Mouse (Mus musculus) kidney, adult 11 months (tissue): ENCODE measurements around the gene AA986860.

Experiments
- DNase-seq: peaks from one replicate; pipeline ENCODE4 v3.0.0; 2022

The AA986860 gene

GRCm38 (mm10) chr1:130737411-130737881 is 5.7 kb downstream of the AA986860 start:
- DNase-seq, result no peak

DNA sequence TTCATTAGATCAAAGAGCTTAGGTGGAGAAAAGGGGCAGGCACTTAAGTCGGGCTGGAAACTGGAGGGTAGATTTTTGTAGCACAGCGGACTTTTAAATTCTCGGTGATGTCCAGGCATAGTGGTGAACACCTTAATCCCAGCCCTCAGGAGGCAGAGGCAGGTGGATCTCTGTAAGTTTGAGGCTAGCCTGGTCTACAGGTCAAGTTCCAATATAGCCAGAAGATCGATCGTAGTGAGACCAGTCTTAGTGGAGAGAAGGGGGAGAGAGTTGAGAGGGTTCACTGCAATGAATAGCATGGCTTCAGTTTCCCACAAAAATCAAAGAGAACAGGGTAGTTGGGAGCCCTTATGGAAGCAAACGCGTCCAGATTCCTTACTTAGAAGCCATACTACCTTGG is 6.1 kb downstream of the AA986860 start:
- no peak for DNase-seq

DNA sequence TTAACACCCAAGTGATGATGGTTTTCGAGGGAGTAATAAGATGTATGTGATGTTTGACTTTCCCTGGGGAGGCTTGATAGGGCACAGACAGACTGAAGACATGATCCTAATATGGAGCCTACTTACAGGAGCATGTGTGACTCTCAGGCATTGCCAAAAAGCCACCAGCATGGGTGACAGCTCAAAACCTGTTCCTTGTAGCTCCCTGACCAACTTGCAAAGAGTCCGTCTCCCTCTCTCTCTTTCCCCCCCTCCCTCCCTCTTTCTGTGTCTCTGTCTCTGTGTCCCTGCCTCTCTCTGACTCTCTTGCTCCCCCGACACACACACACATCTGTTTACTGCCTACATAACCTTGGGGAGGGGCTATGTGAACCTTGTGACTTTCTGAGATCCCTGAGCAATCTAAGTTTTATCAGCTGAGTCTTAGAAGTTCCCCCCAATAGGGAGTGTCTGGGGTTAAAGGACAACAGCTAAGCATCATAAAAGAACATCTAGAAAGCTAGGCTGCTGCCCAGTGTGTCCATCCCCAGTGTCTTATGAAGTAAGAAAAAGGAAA is 6.9 kb downstream of the AA986860 start:
- no peak for DNase-seq

DNA sequence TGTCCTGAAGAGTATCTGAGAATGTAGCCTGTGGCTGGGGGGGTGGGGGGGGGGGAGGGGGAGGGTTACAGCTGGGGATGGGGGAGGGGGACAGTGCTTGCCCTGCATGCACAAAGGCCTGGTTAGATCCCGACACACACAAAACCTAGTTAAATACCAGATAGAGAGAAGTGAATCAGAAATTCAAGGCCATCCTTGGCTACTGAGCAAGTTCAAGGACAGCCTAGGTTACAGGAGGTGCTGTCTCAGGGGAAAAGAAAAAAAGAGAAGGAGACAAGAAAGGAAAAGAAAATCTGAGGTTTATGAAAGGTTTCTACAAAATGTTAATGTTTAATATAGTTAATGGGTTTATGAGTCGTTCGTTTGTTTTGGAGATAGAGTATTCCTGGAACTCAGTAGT is 7.9 kb downstream of the AA986860 start:
- DNase-seq, result no peak

DNA sequence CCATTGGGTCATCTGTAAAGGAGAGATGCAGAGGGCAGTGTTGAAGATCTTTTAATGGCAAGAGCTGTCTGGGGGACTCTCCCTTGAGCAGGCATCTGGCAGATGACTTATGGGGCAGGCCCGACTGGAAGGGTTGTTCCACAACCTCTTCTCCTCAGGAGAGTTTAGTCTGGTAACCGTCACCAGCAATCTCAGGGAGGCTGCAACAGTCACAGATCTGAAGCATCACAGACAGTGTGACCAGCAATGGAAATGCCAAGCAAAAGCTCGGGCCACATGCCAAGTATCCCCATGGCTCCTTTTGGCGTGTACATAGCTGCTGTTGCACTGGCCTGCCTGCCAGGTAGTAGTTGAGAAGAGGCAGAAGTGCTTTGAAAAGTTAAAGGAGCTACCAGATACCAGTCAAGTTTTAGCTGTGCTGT is 8.5 kb downstream of the AA986860 start:
- no peak for DNase-seq

GRCm38 (mm10) chr1:130740781-130741720 is 9.3 kb downstream of the AA986860 start:
- no peak for DNase-seq

DNA sequence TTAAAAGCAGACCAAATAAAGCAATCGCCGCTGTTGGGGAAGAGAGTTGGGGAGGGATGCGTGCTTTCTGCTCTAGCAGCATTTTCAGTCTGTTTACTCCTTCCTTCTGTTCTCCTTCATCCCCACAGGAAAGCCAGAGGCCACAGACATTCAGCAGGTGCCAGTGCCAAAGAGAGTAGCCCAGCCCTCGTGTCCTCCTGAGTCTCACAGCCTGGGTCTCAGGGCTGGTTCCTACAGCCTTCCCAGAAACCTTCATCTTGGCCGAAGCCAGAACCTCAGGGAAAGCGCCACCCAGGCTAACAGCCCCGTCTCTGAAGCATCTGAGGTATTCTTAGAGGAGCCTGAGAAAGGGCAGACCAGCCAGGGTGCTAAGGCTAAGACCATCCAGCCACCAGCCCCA is 10.4 kb downstream of the AA986860 start:
- DNase-seq, result no peak

- no peak for DNase-seq
Measured at GRCm38 (mm10) chr1:130743775-130744174, 12.0 kb downstream of the AA986860 start.

GRCm38 (mm10) chr1:130744217-130744616 is 12.4 kb downstream of the AA986860 start:
- no peak for DNase-seq

DNA sequence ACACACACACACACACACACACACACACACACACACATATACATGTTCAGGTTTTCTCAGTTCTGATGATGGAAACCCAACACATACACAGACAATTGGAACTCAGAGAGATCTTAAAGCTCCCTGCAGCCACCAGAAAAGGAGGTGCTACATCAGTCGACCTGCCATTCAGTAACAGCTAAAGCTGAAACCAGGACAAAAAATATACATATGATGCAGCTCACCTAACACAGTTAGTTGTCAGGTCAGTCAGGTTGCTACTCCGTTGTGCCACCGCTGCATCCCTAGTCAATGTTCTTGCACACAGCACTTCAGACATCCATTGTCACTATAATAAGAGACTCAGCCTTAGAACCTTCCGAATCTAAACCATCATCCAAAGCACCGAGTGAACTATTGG is 13.2 kb downstream of the AA986860 start:
- no peak for DNase-seq

DNA sequence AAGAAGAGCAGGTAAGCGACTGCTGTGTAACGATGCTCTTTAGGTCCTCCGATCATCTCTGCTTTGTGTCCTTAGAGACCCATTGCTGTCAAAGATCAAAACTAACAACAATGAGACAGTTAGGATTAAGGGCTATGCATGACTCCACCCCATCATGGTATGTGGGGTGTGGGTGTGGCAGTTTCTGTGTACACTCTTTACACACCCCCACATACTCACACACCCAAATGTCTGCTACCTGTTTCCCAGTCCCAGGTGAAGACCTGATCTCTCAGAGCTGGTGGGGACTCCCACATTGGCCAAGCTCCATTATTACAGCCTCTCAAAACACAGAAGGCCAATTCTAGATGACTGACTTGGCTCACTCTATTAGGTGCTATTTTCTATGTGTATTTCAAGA is 13.8 kb downstream of the AA986860 start:
- no peak for DNase-seq

- DNase-seq, result no peak
Measured at GRCm38 (mm10) chr1:130746819-130747218, 15.0 kb downstream of the AA986860 start.

GRCm38 (mm10) chr1:130759689-130760088 is 27.9 kb downstream of the AA986860 start:
- no peak for DNase-seq

DNA sequence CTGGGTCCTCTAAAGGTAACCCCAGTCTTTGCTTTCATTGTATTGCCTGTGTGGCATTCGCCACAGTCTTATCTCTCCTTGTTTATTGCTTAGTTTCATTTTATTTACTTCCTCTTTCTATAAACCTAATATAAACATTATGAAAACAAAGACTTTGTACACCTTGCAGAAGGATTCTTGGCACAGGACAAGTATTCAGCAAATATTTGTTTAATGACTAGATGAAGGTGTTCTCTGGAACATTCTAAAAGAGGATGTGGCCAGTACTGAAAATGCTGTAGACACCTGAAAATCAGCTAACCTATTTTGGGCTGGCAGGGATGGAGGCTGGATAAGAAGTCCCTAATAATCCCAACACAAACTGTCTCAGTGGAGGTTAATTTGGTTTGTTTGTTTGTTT is 29.8 kb downstream of the AA986860 start:
- DNase-seq, result no peak

DNA sequence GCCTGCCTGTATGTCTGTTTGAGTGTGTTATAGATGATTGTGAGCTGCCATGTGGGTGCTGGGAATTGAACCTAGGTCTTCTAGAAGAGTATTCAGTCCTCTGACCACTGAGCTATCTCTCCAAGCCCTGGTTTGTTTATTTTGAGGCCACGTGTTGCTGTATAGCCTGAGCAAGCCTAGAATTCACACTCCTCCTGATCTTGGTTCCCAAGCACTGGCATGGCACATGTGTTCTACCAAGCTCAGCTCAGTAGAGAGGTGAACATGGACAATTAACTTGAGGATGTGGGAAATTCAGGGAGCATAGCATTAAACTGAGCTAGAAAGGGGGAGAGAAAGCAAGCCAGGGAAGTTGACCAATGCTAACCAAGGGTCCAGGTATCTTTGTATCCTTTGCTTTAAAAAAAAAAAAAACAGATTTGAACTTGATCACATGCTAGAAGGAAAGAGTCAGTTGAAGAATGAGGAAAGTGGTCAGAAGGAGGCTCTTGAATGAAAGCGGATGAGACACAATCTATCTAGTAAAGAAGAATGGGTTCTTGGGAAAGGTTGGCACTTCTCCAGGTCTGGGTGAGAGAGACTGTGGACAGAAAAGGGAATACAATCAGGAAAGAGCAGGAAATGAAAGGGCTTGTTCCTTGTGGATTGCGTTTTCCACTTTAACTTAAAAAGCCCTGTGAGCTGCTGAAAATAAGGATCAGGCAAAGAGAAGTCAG is 30.4 kb downstream of the AA986860 start:
- DNase-seq, result no peak

DNA sequence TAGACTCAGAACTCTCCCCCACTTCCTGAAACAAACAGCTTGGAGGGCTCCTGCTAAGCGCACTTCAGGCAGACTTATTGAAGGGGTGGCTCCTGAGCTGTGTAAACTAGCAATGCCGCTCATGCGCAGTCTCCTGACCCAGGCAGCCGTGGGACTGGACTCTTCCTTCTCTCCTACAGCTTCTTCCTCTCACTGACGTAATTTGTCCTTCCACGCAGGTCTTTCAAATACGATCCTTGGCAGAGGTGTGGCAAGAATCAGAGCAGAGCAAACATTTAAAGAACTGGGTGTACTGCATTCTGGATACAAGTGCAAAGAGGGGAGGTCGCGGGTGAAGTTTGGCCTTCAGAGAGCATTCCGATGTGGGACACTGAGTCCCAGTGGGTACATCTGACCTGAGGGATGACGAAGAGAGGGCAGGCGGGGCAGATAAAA is 32.3 kb downstream of the AA986860 start:
- DNase-seq, result no peak

DNA sequence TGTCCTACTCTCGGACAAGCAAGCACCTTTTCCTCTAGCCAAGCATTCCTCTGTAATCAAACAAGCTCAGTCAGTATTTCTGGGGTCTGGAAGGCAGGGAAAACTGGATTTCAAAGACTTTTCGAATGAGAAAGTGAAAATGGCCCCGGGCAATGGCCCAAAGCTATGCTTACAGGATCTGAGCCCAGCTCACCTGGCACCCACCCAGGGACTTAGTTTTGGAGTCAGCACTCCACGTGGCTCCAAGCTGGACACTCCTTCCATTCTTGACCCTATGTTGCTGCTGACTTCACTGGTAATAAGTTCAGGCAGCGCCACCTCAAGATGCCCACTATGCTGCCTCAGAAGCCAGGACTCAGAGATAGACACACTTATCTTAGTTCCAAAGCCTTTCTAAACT is 35.3 kb downstream of the AA986860 start:
- no peak for DNase-seq

GRCm38 (mm10) chr1:130769925-130770324 is 38.1 kb downstream of the AA986860 start:
- no peak for DNase-seq

DNA sequence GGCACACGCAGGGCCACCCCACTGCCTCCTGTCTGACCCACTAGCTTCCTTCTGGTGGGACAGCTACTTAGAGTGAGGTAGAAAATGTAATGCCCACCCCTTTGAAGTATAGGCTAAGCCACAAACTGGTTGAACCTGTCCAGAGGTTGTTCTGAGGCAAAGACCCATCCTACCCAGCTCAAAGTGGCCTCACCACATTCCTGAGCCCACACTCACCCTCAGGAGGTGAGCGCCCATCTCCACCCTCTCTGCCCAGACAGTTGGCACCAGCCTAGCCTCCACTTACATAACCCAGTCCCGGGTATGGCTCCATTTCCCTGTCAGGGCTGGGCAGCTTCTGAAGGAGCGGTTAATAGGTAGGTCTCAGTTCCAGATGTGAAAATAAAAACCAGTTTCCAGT is 38.7 kb downstream of the AA986860 start:
- peak; percentile 18 for DNase-seq

GRCm38 (mm10) chr1:130770981-130771494 is 39.3 kb downstream of the AA986860 start:
- no peak for DNase-seq

DNA sequence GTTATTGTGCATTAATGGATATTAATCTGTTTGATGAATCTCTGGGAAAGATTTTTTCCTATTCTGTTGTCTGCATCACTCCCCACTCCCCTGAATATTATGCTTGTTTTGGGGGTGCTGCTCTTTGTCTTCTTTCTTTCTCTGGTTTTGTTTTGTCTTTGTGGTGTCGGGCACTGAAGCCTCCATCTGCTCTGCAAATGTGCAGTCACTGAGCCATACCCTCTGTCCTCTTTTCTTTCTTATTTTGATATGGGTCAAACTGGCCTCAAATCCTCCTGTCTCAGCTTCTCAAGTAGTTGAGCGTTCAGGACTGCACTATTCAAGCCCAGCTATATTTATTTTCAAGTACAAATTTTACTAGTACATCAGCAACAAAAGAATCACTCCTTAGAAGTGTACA is 43.5 kb downstream of the AA986860 start:
- DNase-seq, result no peak

DNA sequence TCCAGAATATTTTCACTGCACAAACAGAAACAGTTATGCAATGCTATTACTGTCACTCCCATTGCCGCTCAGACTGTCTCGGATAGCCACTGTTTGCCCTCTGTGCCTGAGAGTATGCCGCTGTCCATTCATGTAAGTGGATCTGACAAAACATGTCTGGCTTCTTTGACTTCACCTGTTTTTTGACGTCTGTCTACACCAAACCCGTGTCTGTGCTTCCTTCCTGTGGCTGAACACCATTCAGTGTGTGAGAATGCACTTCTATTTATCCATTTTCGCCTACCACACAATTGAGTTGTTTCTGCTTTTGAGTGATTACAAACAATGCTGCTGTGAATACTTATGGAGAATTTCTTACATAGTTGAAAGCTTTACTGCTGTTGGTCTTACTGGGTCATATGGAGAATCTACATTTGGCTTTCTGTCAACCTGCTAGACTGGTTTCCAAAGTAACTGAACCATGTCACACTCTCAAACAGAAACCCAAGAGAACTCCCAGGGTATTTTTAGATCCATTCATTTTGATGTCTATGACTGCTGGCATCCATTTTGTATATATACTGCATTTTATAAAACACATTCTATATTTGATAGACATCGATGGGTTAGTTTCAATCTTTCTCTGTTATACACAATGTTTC is 44.0 kb downstream of the AA986860 start:
- DNase-seq, result no peak

- no peak for DNase-seq
Measured at GRCm38 (mm10) chr1:130776645-130777044, 44.9 kb downstream of the AA986860 start.
